Mouse (Mus musculus) erythroblast, adult 5-6 weeks (primary cell): ENCODE results near the gene Rif1. TPM values are rescaled to one million over a fixed set of nuclear protein-coding genes. Genes with fewer than 3 reads are reported as not detected.
A peak's percentile ranks its signal among the peaks of the same experiment; 100 is the strongest.
"Not testable (repeated sequence)": the region's sequence is repeated elsewhere in the genome, so short reads cannot be mapped to it uniquely, and the experiment has no call there.

Experiments used
- ATAC-seq: replicated peaks from 2 replicates; pipeline ENCODE4 v1.8.0; 2016; ENCODE audit warnings: moderate number of reproducible peaks, mild to moderate bottlenecking, moderate TSS enrichment, inconsistent platforms; ENCODE audit not compliant: poor library complexity, low FRiP score, severe bottlenecking
- total RNA-seq, 2 experiments: library from RNA; stranded (forward) in 1 of 2; stranded (reverse) in 1 of 2; fragments of 150-400 nt in 1 of 2; fragments of 200-764, 138-1000 nt in 1 of 2; gene quantifications; 2 replicates each; pipeline versions ENCODE4 v1.2.3 to v1.2.4; 2015 to 2017; ENCODE audit warnings: low replicate concordance in 2 of 2

Gene Rif1
- total RNA-seq, 2 experiments from 2014 or later = 35.0 to 42.1 TPM

DNA sequence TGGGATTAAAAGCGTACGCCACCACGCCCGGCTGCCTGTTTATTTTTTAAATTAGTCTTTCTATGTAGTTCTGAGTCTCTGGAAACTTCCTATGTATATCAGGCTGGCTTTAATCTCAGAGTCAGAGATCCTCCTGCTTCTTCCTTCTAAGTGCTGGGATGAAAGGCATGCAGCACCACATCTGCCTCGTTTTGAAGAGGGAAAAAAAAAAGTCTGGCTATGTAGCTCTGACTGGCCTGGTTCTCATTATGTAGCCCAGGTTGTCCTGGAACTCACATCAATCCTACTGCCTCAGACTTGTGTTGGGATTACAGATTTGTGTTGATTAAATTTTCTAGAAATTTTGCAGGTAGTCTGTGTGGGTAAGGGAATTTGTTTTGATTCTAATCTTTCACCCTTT is 1.8 kb upstream of the Rif1 start:
- ATAC-seq = no peak

DNA sequence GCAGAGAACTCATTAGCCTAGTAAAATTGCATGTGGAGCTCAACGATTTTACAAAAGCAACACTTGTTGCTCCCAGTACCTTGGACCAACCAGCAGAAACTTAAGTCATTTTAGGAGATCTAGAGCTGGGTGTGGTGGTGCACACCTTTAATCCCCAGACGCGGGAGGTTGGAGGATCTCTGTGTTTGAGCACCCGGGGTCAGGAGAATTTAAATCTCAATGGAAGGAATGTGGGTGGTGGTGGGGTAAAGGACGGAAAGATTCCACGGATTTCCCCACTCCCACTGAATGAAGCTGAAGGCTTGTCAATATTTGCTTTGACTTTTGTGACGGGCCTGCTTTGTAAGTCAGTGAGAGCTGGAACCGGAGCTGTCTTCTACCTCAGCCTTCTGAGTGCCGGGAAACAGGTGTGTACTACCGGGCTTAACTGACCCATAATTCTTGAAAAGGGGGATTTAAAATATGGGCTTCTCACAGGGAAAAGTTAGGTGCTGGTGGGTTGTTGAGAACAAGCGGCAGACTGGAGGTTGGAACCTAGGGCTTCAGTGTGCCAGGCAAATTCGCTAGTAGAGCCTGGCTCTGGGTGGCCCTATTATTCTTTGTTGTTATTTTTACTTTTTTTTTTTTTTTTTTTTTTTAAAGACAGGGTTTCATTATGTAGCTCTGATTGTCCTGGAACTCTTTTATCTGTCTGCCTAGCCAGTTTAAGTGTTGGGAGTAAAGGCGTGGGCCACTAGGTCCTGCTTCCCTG is 1.2 kb upstream of the Rif1 start:
- no peak for ATAC-seq

DNA sequence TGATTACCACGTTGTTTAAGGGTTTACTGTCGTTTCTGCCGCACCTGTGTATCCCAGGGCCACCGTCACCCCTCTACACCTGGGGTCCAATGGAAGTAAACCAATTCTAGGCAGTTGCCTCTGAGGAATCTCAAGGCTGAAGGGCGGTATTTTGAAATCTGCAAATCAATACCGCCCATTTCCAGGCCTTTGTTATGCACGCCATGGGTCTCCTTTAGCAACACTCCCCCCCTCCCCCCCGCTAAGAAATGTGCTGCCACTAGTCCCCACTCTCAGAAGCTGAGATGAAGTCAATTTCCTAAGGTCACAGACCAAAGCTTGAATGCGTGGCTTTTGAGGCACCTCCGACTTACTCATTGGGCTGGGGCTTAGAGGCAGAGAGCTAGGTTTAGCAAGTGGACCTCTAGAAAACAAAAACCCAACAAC is 554 bp upstream of the Rif1 start:
- ATAC-seq = no peak

DNA sequence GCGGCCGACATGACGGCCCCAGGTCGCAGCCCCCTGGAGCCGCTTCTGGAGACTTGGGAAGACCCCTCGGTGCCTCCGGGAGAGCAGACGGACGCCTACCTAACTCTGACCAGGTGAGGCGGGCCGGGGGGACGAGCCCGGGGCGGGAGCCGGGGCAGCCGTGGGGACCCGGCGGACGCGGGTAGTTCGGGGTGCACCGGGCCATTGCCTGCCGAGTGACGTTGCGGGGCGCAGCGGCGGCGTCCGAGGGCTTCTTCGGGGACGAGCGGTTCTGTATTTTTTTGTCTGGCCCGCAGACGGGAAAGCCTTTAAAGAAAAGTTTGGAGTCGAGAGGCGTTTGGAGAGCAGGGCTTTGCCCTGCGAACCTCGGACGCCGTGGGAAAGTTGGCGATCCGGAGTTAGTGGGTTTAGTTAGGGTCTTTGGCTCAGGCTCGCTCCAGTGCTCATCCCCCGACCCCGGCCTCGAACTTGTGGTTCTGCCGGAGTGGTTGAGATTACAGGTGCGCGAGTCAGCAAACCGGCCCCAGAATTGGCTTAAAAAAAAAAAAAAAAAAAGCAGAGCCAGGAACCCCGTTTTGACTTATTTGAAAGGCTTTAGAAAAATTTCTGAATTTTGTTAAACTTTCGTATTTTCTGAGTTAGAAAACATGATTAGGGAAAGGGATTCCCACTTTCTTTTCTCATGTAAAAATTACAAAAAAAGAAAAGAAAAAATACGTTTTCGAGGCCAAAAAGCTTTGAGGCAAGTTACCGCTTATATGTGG is 691 bp downstream of the Rif1 start:
- peak; percentile 71 for ATAC-seq

DNA sequence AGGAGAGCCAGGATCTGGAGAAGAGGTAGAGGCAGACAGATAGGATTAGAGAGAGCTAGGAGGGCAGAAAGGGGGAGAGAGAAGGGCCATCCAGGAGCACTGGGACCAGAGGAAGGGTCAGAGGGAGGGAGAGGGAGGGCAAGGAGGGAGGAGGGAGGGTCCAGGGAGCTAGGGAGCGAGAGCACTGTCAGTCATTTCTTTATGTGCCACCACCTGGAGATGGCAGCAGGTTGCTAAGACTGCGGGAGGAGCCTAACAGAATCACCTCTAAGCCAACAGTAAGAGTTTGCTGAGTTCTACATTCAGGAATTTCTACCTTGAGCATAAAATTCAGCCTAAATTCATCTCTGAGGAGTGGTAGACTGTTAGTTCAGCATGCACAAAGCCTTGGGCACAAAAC is 6.0 kb downstream of the Rif1 start:
- no peak for ATAC-seq

DNA sequence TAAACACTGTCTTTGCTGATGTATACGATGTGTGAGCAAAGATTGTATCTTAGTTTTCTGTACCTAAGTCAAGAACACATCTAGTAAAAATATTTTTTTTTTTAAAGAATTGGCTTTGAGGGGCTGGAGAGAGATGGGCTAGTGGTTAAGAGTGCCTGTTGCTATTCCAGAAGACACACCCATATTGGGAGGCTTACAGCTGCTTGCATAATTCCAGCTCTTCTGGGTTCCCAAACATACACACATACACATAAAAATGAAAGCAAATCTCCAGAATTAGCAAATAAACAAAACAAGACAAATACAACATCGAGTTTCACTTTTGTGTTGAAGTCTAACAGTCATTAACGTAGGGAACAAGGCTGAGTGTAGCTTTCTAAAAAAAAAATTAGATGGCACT is 11.4 kb downstream of the Rif1 start:
- no peak for ATAC-seq

DNA sequence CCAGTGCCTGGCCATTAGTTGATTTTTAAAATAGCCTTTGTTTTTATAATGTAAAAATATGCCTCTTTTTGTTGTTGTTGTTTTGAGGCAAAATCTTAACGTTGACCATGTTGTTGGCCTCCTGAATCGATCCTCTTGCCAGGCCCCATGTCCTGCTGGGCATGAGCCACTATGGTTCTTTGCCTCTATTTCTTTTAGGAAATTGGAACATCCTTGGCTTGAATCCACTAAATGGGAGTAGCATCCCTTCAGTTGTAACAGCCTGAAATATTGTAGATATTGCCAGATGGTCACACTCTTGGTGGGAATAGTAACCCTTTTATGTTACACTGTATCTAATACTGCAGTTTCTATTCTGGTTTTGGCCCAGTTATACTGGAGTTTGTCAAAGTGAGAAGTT is 11.9 kb downstream of the Rif1 start:
- no peak for ATAC-seq

DNA sequence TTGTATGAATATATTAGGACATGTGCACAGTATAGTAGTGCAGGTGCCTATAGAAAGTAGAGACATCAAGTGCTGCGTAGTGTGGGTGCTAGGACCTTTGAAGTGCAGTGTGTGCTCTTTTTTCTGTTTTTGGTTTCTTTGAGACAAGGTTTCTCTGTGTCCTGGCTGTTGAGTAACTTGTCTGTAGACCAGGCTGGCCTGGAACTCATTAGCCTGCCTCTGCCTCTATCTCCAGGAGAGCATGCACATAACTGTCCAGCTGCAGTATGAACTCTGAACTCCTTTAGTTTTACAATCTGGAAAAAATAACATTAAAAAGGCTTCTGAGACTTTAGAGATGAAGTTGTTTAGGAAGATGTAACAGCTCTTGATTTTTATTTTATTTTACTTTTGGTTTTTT is 41.5 kb downstream of the Rif1 start:
- no peak for ATAC-seq

DNA sequence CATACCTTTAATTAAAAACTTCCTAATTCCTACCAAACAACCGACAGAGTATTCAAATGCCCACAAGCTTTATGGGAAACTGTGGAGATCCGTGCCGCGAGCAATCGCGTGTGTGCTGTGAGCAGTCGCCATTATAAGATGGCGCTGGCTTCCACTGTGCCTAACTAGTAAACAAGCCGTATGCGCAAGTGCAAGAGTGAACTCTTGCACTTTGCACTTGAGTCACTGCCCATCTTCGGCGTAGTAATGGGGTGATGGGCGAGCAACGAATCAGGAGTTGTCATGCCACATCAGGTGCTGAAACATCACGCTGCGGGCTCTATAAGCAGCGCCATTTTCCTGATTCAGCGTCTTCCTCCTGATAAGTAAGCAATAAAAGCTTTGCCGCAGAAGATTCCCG is 58.7 kb downstream of the Rif1 start:
- ATAC-seq = not testable (repeated sequence)

DNA sequence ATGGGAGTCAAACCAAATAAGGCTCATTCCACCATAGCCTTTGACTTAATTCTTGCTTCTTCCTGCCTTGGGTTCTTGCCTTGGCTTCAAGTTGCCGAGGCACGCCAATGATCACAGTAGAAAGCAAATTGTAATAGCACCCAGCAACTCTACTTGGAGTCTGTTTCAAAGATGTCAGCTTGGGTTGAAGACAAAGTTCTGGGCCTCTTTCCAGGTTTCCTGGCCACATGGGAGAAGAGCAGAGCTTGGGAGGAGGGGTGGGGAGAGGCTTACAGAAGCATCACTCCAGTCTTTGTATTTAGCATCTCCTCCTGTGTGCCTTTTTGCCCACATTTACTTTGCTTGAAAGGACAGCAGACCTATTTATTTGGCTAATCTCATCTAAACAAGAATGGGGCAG is 60.7 kb downstream of the Rif1 start:
- no peak for ATAC-seq

DNA sequence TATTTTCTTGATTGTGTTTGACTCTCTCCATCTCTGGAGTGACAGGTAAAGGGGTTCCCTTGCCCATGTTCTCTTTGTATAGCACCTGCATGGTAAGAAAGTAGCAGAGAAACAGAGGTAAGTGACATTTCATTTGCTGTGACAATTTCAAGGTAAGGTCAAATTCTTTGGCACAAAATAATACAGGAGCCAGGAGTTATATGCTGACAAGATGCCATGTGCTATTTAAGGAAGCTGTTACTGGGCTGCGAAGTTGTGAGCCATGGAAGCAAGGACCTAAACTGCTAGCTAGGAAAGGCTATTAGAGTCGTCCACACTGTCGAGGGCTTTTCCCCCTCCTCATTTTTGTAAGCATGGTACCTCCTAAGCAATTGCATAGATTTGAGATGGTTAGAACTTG is 80.4 kb downstream of the Rif1 start:
- no peak for ATAC-seq

DNA sequence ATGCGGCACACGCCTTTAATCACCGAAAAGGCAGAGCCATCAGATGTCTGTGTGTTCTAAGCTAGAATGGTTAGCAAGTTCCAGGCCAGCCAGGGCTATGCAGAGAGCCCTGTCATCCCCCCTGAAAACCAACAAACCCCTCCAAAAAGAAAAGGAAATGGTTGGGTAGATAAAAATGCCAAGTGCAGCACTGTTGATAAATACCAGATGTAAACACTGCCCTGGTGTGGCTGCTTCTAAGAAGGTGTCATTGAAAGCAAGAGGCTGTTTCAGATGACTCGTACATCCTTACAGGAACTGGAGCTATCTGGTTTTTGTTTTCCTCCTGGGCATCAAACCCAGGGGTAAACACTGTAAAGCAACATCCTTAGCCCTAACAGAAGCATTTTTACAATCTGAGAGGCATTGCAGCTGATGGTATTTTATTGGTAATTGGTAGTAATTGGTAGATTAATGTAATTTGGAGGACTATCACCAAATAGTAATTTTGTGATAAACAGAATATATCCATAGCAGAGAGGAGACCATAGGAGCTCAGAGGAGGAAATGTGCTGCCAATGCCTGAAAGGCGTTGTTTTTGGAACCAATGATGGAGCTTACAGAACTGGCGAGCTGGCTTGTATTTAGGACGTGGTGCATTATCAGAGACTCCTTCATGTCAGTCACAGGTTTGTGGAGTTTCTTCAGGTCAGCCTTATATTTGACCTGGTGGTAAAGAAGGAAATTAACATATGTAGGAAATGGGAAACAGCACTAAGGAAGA is 96.8 kb downstream of the Rif1 start:
- ATAC-seq = no peak

Other genes with a start within 250 kb of the Rif1 start
- gene Rbm43, start 137.7 kb upstream of the Rif1 start, total RNA-seq (2015; ENCODE audit: low replicate concordance) = 13.3 and 25.7 TPM in 2 replicates
- gene Rbm43, start 137.7 kb upstream of the Rif1 start, total RNA-seq (2017; ENCODE audit: low replicate concordance) = 12.5 and 16.9 TPM in 2 replicates
- 2.3 and 17.1 TPM in 2 replicates for gene Nmi, start 99.3 kb upstream of the Rif1 start, total RNA-seq (2015; ENCODE audit: low replicate concordance)
- gene Nmi, start 99.3 kb upstream of the Rif1 start, total RNA-seq (2017; ENCODE audit: low replicate concordance) = 10.8 and 30.0 TPM in 2 replicates
- not detected in 2 replicates for gene Tnfaip6, start 34.8 kb upstream of the Rif1 start, total RNA-seq (2015; ENCODE audit: low replicate concordance)
- gene Tnfaip6, start 34.8 kb upstream of the Rif1 start, total RNA-seq (2017; ENCODE audit: low replicate concordance) = 1.1 TPM in 1 of 2 replicates, not detected in the other